Mouse (Mus musculus) olfactory bulb, adult 2 months (tissue): ENCODE results near the gene Mgl2. TPM values are rescaled to one million over a fixed set of nuclear protein-coding genes. Genes with fewer than 3 reads are reported as not detected.
"Not testable (repeated sequence)": the region's sequence is repeated elsewhere in the genome, so short reads cannot be mapped to it uniquely, and the experiment has no call there.

Experiments used
- H3K27ac ChIP-seq: fragments of 200-500 bp; 2 replicates; pipeline ENCODE4 v1.5.1; 2012; ENCODE audit warnings: low read depth, low read length; ENCODE audit not compliant: insufficient read depth
- H3K4me1 ChIP-seq: fragments of 200-500 bp; 2 replicates; pipeline ENCODE4 v1.6.1; 2012; ENCODE audit warnings: low read length; ENCODE audit not compliant: control insufficient read depth, insufficient read depth
- H3K4me3 ChIP-seq: fragments of 200-500 bp; 2 replicates; pipeline ENCODE4 v1.5.1; 2012; ENCODE audit warnings: mild to moderate bottlenecking, low read depth, low read length, moderate library complexity; ENCODE audit not compliant: insufficient read depth
- CTCF ChIP-seq: fragments of 200-500 bp; IDR thresholded peaks from 2 replicates; pipeline ENCODE4 v1.5.1; 2012; ENCODE audit warnings: low read depth, mild to moderate bottlenecking, low read length, moderate library complexity; ENCODE audit not compliant: insufficient read depth
- POLR2A ChIP-seq: fragments of 200-500 bp; IDR thresholded peaks from 2 replicates; pipeline ENCODE4 v1.6.1; 2012; ENCODE audit warnings: mild to moderate bottlenecking, low read depth, low read length, moderate library complexity; ENCODE audit not compliant: insufficient read depth
- WGBS: fragments of 180-500 bp; shearing (Covaris S2); methylation state at CpG from one replicate; pipeline ENCODE4 v1.1.7; 2018; 5-methylcytosine and 5-hydroxymethylcytosine counted together
- polyA plus RNA-seq: library from polyadenylated mRNA; stranded (reverse); fragments of >200 nt; gene quantifications from 2 replicates; pipeline ENCODE4 v1.2.4, GENCODE M21; 2012; ENCODE audit warnings: low replicate concordance; ENCODE audit not compliant: missing spikeins, insufficient read depth, insufficient read length

Gene Mgl2
- polyA plus RNA-seq, 1 experiment: not detected

DNA sequence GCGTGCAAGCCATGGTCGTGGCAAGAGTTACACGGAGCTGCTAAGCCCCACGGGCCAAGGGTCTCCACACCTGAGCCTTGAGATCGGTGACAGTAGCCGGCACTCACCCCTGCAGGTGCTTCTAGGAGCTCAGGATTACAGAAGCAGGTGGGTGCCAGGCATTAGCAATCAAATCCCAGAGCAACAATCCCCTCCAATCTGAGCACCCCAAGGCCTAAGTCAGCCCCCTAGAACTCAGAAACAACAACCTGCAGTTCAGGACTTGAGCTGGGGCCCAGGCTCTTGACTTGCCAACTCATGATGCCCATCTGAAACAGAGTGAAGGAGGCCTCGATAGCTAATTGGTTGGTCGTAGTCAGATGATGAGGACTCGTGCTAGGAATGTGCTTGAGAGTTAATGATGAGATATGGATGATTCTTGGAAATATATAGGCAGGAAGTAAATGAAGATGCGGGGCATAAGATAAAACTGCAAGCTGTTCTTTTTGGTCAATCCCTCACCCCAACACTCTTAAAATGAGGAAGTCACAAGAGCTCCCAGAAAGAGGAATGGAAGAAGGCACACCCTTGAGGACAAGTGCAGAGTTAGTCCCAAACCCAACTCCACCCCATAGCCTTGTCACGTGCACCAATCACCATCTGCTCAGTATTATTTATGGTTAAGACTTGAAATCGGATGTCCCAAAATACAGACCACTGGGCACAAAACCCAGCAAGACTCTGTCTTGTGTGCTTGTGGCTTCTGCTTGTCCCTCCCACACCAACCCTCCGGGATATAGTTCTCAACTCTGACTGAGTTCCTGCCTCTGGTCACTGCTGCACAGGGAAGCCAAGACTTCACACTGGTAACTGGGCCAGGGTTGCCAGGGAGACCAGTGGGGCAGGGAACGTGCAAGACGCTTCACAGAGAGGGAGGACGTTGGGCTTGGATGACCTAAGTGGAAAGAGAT is 36.1 kb downstream of the Mgl2 start:
- WGBS: 75% methylated on average over 16 of the region's 16 CpGs
- TF ChIP-seq CTCF (no peak), POLR2A (no peak)
- no peak overlapping the region for H3K4me3 ChIP-seq

DNA sequence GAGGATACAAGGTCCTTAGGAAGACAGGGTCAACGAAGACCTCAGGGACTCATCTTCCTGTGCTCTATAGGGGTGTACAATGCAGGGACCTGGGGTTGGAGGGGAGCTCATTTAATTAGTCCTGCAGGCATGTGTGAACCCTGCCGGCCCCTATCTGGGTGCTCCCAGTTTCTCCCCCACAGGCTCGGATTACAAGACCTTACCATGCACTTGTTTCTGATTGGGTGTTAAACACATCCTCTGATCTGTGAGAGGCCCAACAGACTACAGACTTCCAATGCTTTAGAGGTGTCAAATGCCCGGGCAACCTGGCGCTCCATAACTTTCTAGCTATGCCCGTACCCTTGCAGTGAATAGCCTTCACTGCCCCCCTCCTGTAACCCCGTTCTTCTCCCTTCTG is 38.0 kb downstream of the Mgl2 start:
- Histone ChIP-seq H3K4me1 (no peaks in the 10 kb centered on the region), H3K27ac (no peak overlapping the region), H3K4me3 (no peak overlapping the region)
- TF ChIP-seq CTCF: no peak
- TF ChIP-seq POLR2A: no peak
- whole genome bisulfite sequencing: 74% methylated on average over 7 of the region's 7 CpGs

More for the DNA sequence above, 36.1 kb downstream of the Mgl2 start:
- Histone ChIP-seq H3K4me1 (no peaks in the 10 kb centered on the region), H3K27ac (no peak overlapping the region)

DNA sequence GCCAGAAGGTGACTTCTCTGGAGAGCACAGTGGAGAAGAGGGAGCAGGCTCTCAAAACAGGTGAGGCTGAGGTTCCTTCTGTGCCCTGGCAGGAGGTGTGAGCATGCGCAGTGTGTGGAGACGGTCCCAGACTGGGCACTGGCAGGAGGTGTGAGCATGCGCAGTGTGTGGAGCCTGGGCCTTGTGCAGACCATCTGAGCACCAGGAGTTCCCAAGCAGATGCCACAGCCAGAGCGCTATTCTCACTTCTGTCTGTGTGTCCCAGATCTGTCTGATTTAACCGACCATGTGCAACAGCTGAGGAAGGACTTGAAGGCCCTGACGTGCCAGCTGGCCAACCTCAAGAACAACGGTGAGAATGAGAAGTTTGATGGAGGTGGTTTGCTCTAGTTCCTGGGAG is 39.3 kb downstream of the Mgl2 start:
- 88% methylated on average over 7 of the region's 7 CpGs for WGBS
- H3K4me3 ChIP-seq, H3K4me1 ChIP-seq, H3K27ac ChIP-seq: not testable (repeated sequence)

DNA sequence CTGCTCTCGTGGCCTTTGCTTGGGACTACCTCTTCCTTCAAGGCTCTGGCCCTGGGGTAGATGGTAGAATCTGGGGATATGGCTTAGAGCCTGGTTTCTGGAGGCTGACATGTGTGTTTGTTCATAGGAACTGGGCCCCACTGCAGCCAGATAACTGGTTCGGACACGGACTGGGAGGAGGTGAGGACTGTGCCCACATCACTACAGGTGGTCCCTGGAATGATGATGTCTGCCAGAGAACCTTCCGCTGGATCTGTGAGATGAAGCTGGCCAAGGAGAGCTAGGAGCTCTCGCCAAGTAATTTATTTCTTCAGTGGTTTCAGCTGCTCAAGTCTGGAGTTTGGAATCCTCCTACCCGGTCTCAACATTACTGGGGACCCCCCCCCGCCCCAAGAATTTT is 40.2 kb downstream of the Mgl2 start:
- H3K27ac ChIP-seq: no peak overlapping the region
- TF ChIP-seq CTCF: no peak
- TF ChIP-seq POLR2A: no peak
- 70% methylated on average over 7 of the region's 7 CpGs for WGBS
- H3K4me1 ChIP-seq: no peaks in the 10 kb centered on the region
- H3K4me3 ChIP-seq: no peak overlapping the region

DNA sequence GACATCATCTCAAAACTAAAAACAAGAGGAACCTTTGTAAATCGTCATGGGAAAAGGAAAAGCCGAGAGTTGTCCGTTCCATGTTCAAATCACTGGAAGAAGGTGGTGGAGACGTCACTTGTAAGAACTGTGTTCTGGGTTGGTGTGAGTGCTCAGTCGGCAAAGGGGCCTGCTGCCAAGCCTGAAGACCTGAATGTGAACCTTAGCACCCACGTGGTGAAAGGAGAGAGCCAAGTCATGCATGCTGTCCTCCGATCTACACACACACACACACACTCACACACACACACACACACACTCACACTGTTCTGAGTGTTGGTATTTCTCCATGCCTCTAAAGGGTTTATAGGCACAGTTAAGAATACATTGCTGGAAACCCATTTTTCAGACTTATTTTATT is 41.1 kb downstream of the Mgl2 start:
- 72% methylated on average over 7 of the region's 7 CpGs for WGBS
- Histone ChIP-seq H3K27ac (no peak overlapping the region), H3K4me1 (no peaks in the 10 kb centered on the region), H3K4me3 (no peak overlapping the region)
- no peak for TF ChIP-seq CTCF
- TF ChIP-seq POLR2A: no peak

DNA sequence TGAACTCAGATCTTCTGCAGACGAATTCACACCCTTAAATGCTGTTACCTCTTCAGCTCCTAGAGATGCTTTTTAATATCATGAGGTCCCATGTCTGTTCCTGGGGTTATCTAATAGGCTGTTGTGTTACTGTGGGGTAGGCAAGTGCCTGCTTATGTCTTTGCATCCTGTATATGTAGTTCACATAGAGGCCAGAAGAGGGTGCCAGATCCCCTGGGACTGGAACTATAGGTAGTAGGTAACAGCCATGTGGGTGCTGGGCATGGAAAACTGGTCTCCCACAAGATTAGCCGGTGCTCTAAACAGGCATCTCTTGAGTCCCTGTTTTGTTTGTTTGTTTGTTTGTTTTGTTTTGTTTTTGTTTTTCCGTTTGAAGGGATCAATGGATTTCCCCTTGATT is 41.7 kb downstream of the Mgl2 start:
- Histone ChIP-seq H3K27ac (no peak overlapping the region), H3K4me3 (no peak overlapping the region), H3K4me1 (no peaks in the 10 kb centered on the region)
- TF ChIP-seq POLR2A (no peak), CTCF (no peak)
- 49% methylated on average over 3 of the region's 3 CpGs for WGBS

DNA sequence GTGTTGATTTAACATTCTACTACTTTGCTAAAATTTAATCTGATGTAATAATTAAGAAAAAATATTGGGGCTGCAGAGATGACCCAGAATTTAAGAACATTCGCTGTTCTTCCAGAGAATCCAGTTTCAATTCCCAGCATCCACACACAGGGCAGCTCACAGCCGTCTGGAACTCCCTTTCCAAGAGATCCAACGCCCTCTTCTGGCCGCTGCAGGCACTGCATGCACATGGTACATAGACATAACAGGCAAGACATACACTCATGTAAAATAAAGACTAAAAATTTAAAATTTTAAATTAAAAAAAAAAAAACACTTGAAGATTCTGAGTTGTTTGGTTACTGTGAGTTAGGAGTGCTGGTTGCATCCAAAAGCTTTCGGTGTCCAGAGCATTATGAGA is 42.2 kb downstream of the Mgl2 start:
- TF ChIP-seq CTCF: no peak
- TF ChIP-seq POLR2A: no peak
- WGBS: 58% methylated on average over 5 of the region's 5 CpGs
- Histone ChIP-seq H3K4me3 (no peak overlapping the region), H3K4me1 (no peaks in the 10 kb centered on the region), H3K27ac (no peak overlapping the region)

DNA sequence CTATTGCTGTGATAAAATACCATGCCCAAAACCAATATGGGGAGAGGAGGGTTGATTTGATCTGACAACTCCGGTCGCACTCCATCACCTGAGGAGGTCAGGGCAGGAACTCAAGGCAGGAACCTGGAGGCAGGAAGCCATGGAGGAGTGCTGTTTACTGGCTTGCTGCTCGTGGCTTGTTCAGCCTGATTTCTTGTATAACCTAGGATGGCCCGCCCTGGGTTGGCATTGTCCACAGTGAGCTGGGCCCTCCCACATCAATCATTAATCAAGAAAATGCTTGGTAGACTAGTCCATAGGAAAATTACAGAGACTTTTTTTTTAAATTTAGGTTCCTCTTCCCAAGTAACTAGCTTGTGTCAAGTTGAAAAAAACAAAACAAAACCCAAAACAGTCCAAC is 44.4 kb downstream of the Mgl2 start:
- TF ChIP-seq CTCF (no peak), POLR2A (no peak)
- H3K4me1 ChIP-seq: 0 out of 2 replicates have a peak, but pooled peaks cover under 1% of the 10 kb centered on the region
- no peak overlapping the region for H3K27ac ChIP-seq
- WGBS: 83% methylated on average over 4 of the region's 4 CpGs
- no peak overlapping the region for H3K4me3 ChIP-seq

DNA sequence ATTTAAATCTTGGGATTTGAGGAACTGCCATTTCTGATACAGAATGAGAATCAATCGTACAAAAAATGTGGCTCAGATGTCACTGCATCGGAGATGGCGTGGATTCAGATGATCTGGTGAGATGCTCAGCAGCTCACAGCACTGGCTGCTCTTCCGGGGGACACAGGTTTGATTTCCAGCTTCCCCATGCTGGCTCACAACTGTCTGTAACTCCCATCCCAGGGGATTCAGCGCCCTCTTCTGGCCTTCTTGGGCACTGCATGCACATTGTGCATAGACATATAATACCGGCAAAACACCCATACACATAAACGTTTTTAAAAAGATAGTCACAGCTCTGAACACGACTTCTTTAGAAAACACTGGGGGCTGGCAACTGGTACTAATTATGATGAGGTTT is 47.5 kb downstream of the Mgl2 start:
- Histone ChIP-seq H3K4me3 (no peak overlapping the region), H3K4me1 (0 out of 2 replicates have a peak, but pooled peaks cover 2% of the 10 kb centered on the region), H3K27ac (no peak overlapping the region)
- TF ChIP-seq CTCF: no peak
- no peak for TF ChIP-seq POLR2A
- WGBS: 72% methylated on average over 8 of the region's 8 CpGs
